Mouse (Mus musculus) stomach, postnatal 0 days (tissue): ENCODE measurements around the gene 6820408C15Rik.

Experiments used
- CTCF ChIP-seq: IDR thresholded peaks from 2 replicates; pipeline ENCODE4 v1.5.1; 2016; ENCODE audit warnings: antibody characterized with exemption, low read depth, mild to moderate bottlenecking, moderate library complexity
- EP300 ChIP-seq: optimal IDR thresholded peaks from 2 replicates; pipeline ENCODE3; 2016; ENCODE audit warnings: antibody characterized with exemption

- TF ChIP-seq EP300 (no peak), CTCF (no peak)
Measured at GRCm38 (mm10) chr2:152481726-152482125, 66.3 kb downstream of the 6820408C15Rik start.
